8 mouse cellular contexts compared by ENCODE assay signal in the genomic region with DNA sequence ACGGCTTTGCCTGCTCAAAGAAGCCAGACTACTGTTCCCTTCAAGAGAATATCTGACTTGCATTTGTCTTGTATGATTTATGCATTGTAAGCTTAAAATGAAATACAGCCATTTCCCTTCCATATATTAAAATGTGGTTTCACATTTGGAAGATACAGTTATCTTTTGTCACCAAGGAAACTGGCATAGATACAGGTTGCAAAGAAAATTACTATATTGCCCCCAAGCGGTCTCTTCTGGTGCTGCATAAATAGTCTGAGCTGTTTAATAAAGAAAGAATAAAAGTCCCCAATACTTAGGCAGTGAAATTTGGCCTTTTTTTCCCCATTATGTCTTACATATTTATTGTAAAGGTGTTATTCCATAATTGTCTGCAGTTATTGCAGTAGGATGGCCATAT.
A peak's percentile ranks its signal among the peaks of the same experiment; 100 is the strongest.
DNase-seq lines count a peak whose midpoint lies in the region; ATAC-seq lines count a peak whose summit lies in the region.

No protein-coding gene starts in this region.

- no peak overlapping the region for H3K27ac ChIP-seq in forebrain, embryonic 11.5 days (ENCODE audit: low read depth, low read length)
- no peak overlapping the region for H3K27ac ChIP-seq in forebrain, embryonic 12.5 days
- H3K27ac ChIP-seq in neural tube, embryonic 14.5 days (ENCODE audit: low read depth, low read length), result no peak overlapping the region
- H3K27ac ChIP-seq in neural tube, embryonic 15.5 days (replicated peaks), result no peak overlapping the region

- H3K4me2 ChIP-seq in forebrain, embryonic 11.5 days (ENCODE audit: low read depth, low read length, severe bottlenecking), result no peak overlapping the region
- no peak overlapping the region for H3K4me2 ChIP-seq in forebrain, embryonic 12.5 days
- H3K4me2 ChIP-seq in neural tube, embryonic 14.5 days (ENCODE audit: low read depth, low read length), result no peak overlapping the region
- H3K4me2 ChIP-seq in neural tube, embryonic 15.5 days, result no peak overlapping the region

- WGBS in forebrain, embryonic 11.5 days, result 49% methylated on average over 2 of the region's 2 CpGs
- WGBS in forebrain, embryonic 12.5 days, result 45% methylated on average over 2 of the region's 2 CpGs
- WGBS in neural tube, embryonic 14.5 days, result 45% methylated on average over 2 of the region's 2 CpGs
- WGBS in neural tube, embryonic 15.5 days, result 39% methylated on average over 2 of the region's 2 CpGs

- H3K27me3 ChIP-seq in forebrain, embryonic 11.5 days (ENCODE audit: control insufficient read depth, insufficient read depth, low read length), result no peaks in the 10 kb centered on the region
- peaks cover 9% of the 10 kb centered on the region; the same call in 1 of the 2 replicates for H3K27me3 ChIP-seq in forebrain, embryonic 12.5 days
- H3K27me3 ChIP-seq in neural tube, embryonic 14.5 days (ENCODE audit: control insufficient read depth, insufficient read depth, low read length), result no peaks in the 10 kb centered on the region
- no peaks in the 10 kb centered on the region for H3K27me3 ChIP-seq in neural tube, embryonic 15.5 days (replicated peaks)

- no peaks in the 10 kb centered on the region for H3K36me3 ChIP-seq in forebrain, embryonic 11.5 days (ENCODE audit: control insufficient read depth, insufficient read depth, low read length)
- no peaks in the 10 kb centered on the region for H3K36me3 ChIP-seq in forebrain, embryonic 12.5 days (replicated peaks)
- no peaks in the 10 kb centered on the region for H3K36me3 ChIP-seq in neural tube, embryonic 14.5 days (ENCODE audit: control insufficient read depth, insufficient read depth, low read length)
- no peaks in the 10 kb centered on the region for H3K36me3 ChIP-seq in neural tube, embryonic 15.5 days

- intact Hi-C loops in gastrocnemius, postnatal 36 days (cut with DNase I), result loop anchor here (5.0 kb wide), 1 partner anchor 305 kb away; no protein-coding TSS in a partner anchor

- H3K9ac ChIP-seq in forebrain, embryonic 11.5 days (ENCODE audit: low read length), result no peak overlapping the region
- H3K9ac ChIP-seq in forebrain, embryonic 12.5 days, result no peak overlapping the region
- no peak overlapping the region for H3K9ac ChIP-seq in neural tube, embryonic 14.5 days (replicated peaks; ENCODE audit: low read depth, low read length)
- H3K9ac ChIP-seq in neural tube, embryonic 15.5 days (replicated peaks), result no peak overlapping the region

- 0 out of 2 replicates have a peak, but pooled peaks have one; percentile 42 for ATAC-seq in forebrain, embryonic 11.5 days (replicated peaks; ENCODE audit: low FRiP score)
- ATAC-seq in forebrain, embryonic 12.5 days (ENCODE audit: low FRiP score), result no peak
- ATAC-seq in neural tube, embryonic 14.5 days (ENCODE audit: low read depth), result peak; percentile 65; the same call in 1 of the 2 replicates
- ATAC-seq in neural tube, embryonic 15.5 days (ENCODE audit: low FRiP score), result no peak; the same call in 1 of the 2 replicates

- DNase-seq in forebrain, embryonic 11.5 days (ENCODE audit: low spot score), result no peak
- DNase-seq in cerebellum, postnatal 25 days, result peak; percentile 13 to 59
- peak; percentile 62 for DNase-seq in kidney, postnatal 10 days
- peak; percentile 16 for DNase-seq in mesoderm, embryonic 11.5 days (ENCODE audit: low read depth, low spot score)
- DNase-seq in gastrocnemius, postnatal 36 days, result no peak

- H3K4me3 ChIP-seq in forebrain, embryonic 11.5 days (ENCODE audit: low read depth, low read length), result no peak overlapping the region
- H3K4me3 ChIP-seq in forebrain, embryonic 12.5 days (replicated peaks), result no peak overlapping the region
- H3K4me3 ChIP-seq in neural tube, embryonic 14.5 days (ENCODE audit: low read depth, low read length), result no peak overlapping the region
- no peak overlapping the region for H3K4me3 ChIP-seq in neural tube, embryonic 15.5 days (replicated peaks)

- no peaks in the 10 kb centered on the region for H3K4me1 ChIP-seq in forebrain, embryonic 11.5 days (replicated peaks; ENCODE audit: control insufficient read depth, insufficient read depth, low read length)
- no peaks in the 10 kb centered on the region for H3K4me1 ChIP-seq in forebrain, embryonic 12.5 days
- H3K4me1 ChIP-seq in neural tube, embryonic 14.5 days (ENCODE audit: control insufficient read depth, insufficient read depth, low read length), result no peaks in the 10 kb centered on the region
- H3K4me1 ChIP-seq in neural tube, embryonic 15.5 days, result no peaks in the 10 kb centered on the region

- H3K9me3 ChIP-seq in forebrain, embryonic 11.5 days (ENCODE audit: control insufficient read depth, low read length), result no peaks in the 10 kb centered on the region
- no peaks in the 10 kb centered on the region for H3K9me3 ChIP-seq in forebrain, embryonic 12.5 days
- no peaks in the 10 kb centered on the region for H3K9me3 ChIP-seq in neural tube, embryonic 14.5 days (ENCODE audit: control insufficient read depth, low read length)
- no peaks in the 10 kb centered on the region for H3K9me3 ChIP-seq in neural tube, embryonic 15.5 days (replicated peaks)

Comparison
In these comparisons a context has a peak if more than half of its experiments do, and no peak if none do; other contexts are left out.
1. ATAC-seq: peak in forebrain, embryonic 11.5 days (single experiment) and neural tube, embryonic 14.5 days (single experiment); none in forebrain, embryonic 12.5 days (single experiment) and neural tube, embryonic 15.5 days (single experiment).
2. DNase-seq: peak in cerebellum, postnatal 25 days (2 of 2), kidney, postnatal 10 days (single experiment) and mesoderm, embryonic 11.5 days (single experiment); none in forebrain, embryonic 11.5 days (single experiment) and gastrocnemius, postnatal 36 days (0 of 2).